Mouse (Mus musculus): ENCODE data around the gene Cxcr5.

Gene Cxcr5

GRCm38 (mm10) chr9:44508721-44509486 is 52.8 kb downstream of the Cxcr5 start:
- no peak for DNase-seq

DNA sequence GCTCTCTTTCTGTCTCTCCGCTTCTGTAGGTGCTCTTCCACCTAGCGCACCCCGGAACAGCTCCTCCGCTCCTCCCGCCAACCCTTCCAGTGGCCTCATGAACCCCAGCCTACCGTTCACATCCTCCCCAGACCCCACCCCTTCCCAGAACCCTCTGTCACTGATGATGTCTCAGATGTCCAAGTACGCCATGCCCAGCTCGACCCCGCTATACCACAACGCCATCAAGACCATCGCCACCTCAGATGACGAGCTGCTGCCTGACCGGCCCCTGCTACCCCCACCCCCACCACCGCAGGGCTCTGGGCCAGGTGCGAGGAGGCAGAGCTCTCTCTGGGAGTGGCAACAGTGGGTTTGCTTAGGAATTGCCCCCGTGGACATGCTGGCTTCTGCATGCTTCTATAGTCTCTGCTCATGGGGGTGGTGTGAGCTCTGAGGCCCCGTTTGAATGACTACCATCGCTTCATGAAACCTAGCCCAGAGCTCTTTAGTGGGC is 53.5 kb downstream of the Cxcr5 start:
- no peak for DNase-seq

- DNase-seq = no peak
Observed at GRCm38 (mm10) chr9:44507345-44507744, 54.3 kb downstream of the Cxcr5 start.

DNA sequence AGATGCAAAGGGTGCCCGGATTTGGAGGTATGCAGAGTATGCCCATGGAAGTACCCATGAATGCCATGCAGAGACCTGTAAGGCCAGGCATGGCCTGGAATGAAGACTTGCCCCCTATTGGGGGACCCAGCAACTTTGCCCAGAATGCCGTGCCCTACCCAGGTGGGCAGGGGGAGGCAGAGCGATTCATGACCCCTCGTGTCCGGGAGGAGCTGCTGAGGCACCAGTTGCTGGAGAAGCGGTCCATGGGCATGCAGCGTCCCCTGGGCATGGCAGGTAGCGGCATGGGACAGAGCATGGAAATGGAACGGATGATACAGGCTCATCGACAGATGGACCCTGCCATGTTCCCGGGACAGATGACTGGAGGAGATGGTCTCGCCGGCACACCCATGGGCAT is 55.1 kb downstream of the Cxcr5 start:
- no peak for DNase-seq

GRCm38 (mm10) chr9:44505824-44506467 is 55.7 kb downstream of the Cxcr5 start:
- DNase-seq = no peak

- no peak for DNase-seq
Observed at GRCm38 (mm10) chr9:44504893-44505823, 56.5 kb downstream of the Cxcr5 start.

DNA sequence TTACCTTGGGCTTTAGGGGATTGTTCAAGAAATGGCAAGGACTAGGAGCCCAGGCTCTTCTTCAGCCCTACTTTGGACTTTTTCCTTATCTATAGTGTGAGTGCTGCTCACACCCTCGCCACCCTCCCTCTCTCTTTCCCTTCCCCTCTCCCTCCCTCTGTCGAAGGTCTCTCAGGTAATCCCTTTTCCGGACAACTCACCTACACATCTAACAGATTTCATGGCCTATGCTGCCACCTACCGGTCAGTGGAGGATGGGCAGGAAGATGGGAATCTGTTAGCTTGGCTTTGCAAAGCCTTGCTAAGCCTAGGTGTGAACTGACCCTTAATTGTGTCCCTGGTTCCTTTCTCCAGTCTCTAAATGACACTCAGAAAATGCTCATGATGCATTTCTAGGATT is 59.7 kb downstream of the Cxcr5 start:
- no peak for DNase-seq

DNA sequence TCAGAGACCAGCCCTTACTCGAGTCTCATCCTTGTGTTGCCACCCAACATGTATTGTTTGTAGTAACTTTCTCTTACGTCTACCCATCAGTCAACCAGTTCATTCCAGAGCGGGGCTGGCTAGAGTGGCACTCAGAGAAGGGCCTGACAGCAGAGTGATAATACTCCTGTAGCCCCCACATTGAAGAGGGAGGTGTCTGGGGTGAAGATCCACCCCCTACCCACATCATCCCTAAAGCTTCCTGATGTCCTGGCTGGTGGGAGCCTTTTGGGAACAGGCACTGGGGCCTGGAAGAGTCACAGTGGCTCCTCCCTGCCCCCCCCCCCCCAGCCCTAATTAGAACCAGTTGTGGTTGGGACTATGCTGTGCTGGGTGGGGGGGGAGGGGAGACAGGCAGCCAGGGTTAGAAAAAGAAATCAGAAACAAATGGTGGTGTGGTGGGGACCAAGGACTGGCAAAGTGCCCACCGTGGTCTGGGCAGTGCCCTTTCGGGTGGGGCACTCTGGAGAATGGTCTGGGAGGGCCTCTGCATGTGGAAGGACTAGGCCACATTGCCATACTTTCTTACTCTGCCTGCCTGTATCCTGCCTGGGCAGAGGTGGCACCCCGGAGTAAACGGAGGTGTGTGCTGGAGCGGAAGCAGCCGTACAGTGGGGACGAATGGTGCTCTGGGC is 60.3 kb downstream of the Cxcr5 start:
- DNase-seq = no peak

DNA sequence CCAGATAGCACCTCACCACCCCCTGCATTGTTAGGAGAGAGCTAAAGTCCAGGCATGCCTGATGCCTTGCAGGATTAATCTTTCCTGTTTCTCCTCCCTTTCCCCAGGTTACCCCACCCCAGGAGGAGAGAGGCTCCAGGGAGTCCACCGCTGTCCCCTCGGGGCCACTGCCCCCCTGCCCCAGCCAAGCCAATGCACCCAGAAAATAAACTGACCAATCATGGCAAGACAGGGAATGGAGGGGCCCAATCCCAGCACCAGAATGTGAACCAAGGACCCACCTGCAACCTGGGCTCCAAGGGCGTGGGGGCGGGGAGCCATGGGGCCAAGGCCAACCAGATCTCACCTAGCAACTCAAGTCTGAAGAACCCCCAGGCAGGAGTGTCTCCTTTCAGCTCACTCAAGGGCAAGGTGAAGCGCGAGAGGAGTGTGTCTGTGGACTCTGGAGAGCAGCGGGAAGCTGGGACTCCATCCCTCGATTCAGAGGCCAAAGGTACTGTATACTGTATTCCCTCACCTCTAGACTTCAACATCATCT is 61.0 kb downstream of the Cxcr5 start:
- DNase-seq = no peak

DNA sequence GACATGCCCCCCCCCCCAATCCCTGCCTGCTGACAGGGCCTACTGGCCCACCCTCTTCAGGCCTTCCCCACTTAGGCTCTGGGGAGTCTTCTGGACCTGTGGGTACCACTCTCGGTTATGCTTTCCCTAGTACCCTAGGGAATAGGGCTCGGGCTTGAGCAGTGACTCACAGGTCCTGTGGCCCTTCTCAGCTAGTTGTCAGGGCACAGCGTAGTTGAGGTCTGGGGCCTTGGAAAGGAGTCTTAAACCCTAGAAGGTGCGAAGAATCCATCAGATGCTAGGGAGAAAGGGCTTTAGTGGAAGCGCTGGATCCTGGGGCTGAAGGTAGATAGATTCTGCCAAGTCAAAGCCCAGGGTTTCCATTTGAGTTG is 61.5 kb downstream of the Cxcr5 start:
- DNase-seq = no peak

DNA sequence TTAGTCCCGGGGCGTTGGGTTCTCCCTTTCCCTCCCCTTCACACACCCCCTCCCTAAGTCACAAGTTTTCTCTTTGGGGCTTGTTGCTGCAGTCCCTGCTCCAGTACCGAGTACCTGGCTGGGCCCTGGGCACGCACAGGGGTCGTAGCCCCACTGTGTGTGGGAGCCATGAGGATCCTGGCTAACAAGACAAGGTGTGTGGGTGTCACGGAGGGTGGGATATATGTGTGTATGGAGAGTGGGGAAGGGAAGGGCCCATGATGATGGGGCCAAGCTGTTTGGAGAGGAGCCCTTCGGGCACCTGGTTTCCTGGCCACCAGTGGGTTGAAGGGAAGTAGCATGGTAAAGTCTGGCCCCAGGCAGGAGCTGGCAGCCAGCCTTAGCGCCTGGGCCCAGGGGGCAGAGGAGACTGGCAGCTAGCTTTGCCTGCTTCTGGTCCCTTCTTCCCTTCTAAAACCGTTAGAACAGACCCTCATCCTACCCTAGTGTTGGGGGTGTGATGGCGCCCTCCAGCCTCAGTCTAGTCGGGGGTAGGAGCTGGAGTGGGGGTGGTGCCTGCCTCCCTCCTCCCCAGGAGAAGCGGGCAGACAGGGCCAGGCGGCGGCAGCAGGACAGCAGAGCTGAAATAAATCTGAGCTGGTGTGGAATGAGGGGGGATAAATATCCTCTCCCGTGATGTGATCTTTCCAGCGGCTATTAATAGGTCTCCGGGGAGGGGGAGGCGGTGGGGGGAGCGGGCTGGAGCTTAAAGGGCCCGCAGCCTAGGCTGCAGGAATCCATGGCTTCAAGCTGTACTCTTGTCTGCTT is 62.1 kb downstream of the Cxcr5 start:
- no peak for DNase-seq

- DNase-seq = no peak
Observed at GRCm38 (mm10) chr9:44498421-44499355, 63.0 kb downstream of the Cxcr5 start.

GRCm38 (mm10) chr9:44497624-44498377 is 63.9 kb downstream of the Cxcr5 start:
- DNase-seq = no peak

DNA sequence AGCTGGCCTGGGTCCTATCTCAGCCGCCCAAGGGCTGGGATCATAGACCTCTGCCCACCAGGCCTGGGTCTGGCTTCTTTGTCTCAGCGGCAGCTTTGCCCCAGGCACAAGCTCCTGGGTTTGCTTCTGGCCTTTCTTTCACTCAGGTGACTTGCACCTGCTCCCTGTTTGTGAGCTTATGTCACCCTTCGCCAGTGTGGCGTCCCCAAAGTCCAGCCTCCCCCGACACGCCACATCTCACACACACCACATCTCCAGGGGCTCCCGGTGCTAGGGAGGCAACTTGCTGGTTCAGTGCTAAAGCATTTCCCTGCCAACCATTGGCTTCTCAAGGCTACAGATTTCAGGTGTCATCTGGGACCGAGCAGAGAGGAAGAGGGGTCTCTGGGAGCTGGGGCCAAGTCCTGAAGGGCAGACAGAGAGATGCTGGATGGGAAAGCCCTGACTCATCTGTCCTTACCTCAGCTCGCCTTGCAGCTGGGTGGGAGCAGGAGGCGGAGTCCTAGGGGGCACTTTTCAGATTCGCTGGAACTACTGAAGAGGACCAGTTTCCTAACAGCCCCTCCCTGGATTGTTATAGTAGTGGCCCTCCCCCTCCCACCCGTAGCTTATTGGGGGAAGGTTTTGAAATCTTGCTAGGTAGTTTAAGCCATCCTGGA is 64.7 kb downstream of the Cxcr5 start:
- DNase-seq = no peak

GRCm38 (mm10) chr9:44495810-44496344 is 65.8 kb downstream of the Cxcr5 start:
- no peak for DNase-seq

DNA sequence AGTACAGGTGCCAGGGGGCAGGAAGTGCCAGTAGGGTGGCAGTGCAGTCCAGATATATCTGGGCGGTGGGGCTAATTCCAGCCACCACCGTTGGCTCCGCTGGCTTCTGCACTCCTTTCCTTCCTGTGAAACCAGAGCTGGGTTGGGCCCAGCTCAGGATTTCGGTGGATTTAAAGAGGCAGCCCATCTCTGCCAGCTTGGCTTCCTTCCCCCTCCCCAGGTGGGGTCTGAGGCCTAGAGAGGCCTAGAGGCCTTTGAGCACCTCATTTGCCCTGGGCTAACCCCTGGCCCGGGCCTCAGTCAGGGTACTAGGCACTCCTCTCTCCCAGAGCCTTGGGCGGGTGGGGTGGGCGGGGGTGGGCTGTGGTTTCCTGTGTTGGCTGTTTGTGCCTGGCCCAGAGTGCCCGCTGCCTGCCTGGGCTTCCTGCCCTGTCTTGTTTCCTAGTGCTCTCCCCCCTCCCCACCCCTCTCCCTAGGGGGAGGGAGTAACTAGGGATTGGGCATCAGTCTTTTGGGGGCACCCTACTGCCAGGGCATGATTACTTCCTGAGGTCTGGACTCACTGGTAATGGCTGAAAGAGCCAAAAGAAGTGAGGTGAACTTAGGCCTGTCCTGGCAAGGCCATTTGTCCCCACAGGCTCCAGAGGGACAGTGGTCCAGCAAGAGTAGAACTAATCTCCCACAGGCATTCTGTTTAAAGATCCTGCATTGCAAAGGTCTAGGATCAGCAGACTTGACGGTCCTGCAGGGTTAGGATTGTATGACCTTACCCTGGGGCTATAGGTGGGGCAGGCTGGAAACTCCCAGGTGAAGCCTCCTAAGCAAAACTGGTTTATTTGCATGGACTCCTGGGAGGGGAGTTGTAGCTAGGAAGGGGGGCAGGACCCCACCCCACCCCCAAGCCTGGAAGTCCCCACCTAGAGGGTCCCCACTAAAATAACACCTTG is 66.5 kb downstream of the Cxcr5 start:
- no peak for DNase-seq

DNA sequence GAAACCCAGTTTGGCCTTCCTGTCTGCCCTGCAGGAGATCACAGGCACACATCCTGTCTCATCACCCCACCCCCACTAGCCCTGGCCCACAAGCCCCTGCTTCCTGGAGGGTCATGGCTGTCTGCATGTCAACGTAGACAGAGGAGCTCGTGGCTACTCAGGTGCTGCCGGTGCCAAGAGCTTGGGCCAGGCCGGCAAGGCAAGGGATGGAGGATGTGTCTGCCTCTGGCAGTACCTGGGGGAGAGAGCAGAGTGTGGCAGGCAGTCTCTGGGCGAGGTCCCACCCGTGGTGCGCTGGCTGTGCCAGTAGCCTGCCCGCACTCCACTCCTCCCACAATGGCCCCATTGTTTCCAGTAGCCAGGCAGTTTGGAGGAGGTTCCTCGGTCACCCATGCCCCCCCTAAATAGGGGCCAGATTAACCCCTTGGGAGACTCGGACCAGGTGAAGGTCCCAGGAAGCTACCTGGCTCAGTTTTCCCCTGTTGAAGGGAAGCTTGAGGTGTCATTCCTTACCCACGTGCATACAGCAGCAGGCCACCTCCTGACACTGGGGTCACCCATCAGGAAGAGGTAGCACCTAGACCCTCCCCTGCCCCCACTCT is 67.3 kb downstream of the Cxcr5 start:
- DNase-seq = no peak

Measured in right cerebral cortex, adult 18-20 months (tissue).